Comparison of ENCODE assay signal across 33 mouse cellular contexts in the genomic region with DNA sequence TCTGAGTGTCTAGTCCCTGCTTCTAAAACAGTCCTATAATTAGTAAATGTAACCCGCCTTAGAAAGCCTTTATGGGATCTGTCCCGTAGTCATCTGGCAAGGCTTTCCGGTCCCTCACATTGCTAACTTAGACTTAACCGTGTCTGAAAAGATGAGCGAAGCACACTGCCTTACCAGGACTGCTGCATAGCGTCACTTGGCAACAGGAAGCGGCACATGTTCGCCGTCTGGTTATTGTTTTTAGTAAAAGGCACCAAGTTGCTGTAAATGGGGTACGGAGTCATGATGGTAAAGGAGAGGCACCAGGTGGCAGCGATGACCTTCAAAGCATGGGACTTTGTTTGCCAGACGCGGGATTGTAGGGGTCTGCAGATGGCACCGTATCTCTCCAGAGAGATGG. TPM values are rescaled to one million over a fixed set of nuclear protein-coding genes. Genes with fewer than 3 reads are reported as not detected.
DNase-seq lines count a peak whose midpoint lies in the region; ATAC-seq and TF ChIP-seq lines count a peak whose summit lies in the region.
"Had no signal": no experiment of that assay in that cellular context is flagged by ENCODE, and none has a peak within 500 bp of the region (broad histone marks: within the 10 kb centered on the region; RNA-seq: fewer than 3 reads in every experiment).

No protein-coding gene starts in this region.

- H3K27me3 ChIP-seq in intestine, embryonic 14.5 days (replicated peaks; ENCODE audit: control insufficient read depth, insufficient read depth, low read length): no peaks in the 10 kb centered on the region
- no peaks in the 10 kb centered on the region for H3K27me3 ChIP-seq in intestine, embryonic 16.5 days (replicated peaks; ENCODE audit: control insufficient read depth, insufficient read depth, low read length)
- H3K27me3 ChIP-seq: embryonic facial prominence, embryonic 12.5 days; forebrain, embryonic 15.5 days; hindbrain, embryonic 12.5 days; limb, embryonic 12.5 days; lung, embryonic 15.5 days; stomach, embryonic 15.5 days had no signal

- H3K27ac ChIP-seq in intestine, embryonic 14.5 days (ENCODE audit: low read depth): peak overlapping the region; percentile 17; the same call in 1 of the 2 replicates
- H3K27ac ChIP-seq in intestine, embryonic 16.5 days (ENCODE audit: low read length): no peak overlapping the region
- 0 out of 2 replicates have a peak overlapping the region, but pooled peaks have one; percentile 1 for H3K27ac ChIP-seq in layer of hippocampus, adult 2 months
- H3K27ac ChIP-seq: embryonic facial prominence, embryonic 12.5 days; forebrain, embryonic 15.5 days; hindbrain, embryonic 12.5 days; hindbrain, postnatal 0 days; limb, embryonic 12.5 days; lung, embryonic 15.5 days; stomach, embryonic 15.5 days had no signal

- H3K9me3 ChIP-seq in intestine, embryonic 14.5 days (ENCODE audit: control insufficient read depth, low read length): 0 out of 2 replicates have a peak, but pooled peaks cover 4% of the 10 kb centered on the region
- H3K9me3 ChIP-seq in intestine, embryonic 16.5 days (ENCODE audit: control insufficient read depth, low read length): no peaks in the 10 kb centered on the region
- H3K9me3 ChIP-seq: embryonic facial prominence, embryonic 12.5 days; forebrain, embryonic 15.5 days; hindbrain, embryonic 12.5 days; limb, embryonic 12.5 days; lung, embryonic 15.5 days; stomach, embryonic 15.5 days had no signal

- no peak for ATAC-seq in intestine, embryonic 14.5 days (replicated peaks; ENCODE audit: low FRiP score, low TSS enrichment, low read depth)
- no peak for ATAC-seq in intestine, embryonic 16.5 days
- ATAC-seq: CD4-positive, CD25-positive, alpha-beta regulatory T cell, adult 4 months; forebrain, embryonic 15.5 days; hindbrain, postnatal 0 days; intestine, postnatal 0 days; midbrain, embryonic 16.5 days had no signal

- no peak overlapping the region for H3K4me3 ChIP-seq in intestine, embryonic 14.5 days (ENCODE audit: low read depth, low read length)
- no peak overlapping the region for H3K4me3 ChIP-seq in intestine, embryonic 16.5 days (ENCODE audit: low read length)
- peak overlapping the region; percentile 38 for H3K4me3 ChIP-seq in layer of hippocampus, adult 2 months
- H3K4me3 ChIP-seq: embryonic facial prominence, embryonic 12.5 days; forebrain, embryonic 15.5 days; hindbrain, embryonic 12.5 days; limb, embryonic 12.5 days; lung, embryonic 15.5 days; stomach, embryonic 15.5 days had no signal

- no peak overlapping the region for H3K9ac ChIP-seq in intestine, embryonic 14.5 days (ENCODE audit: low read length)
- H3K9ac ChIP-seq in intestine, embryonic 16.5 days (ENCODE audit: low read depth, low read length): no peak overlapping the region
- H3K9ac ChIP-seq: embryonic facial prominence, embryonic 12.5 days; forebrain, embryonic 15.5 days; hindbrain, embryonic 12.5 days; limb, embryonic 12.5 days; lung, embryonic 15.5 days; stomach, embryonic 15.5 days had no signal

- no peak for TF ChIP-seq CTCF in layer of hippocampus, adult 2 months (conservative IDR thresholded peaks at IDR 0.05)

- WGBS in intestine, embryonic 14.5 days: 50% methylated on average over 14 of the region's 14 CpGs
- 59% methylated on average over 14 of the region's 14 CpGs for WGBS in intestine, embryonic 16.5 days

- peaks cover 4% of the 10 kb centered on the region; the same call in 1 of the 2 replicates for H3K4me1 ChIP-seq in intestine, embryonic 14.5 days (replicated peaks; ENCODE audit: control insufficient read depth, insufficient read depth, low read length)
- no peaks in the 10 kb centered on the region for H3K4me1 ChIP-seq in intestine, embryonic 16.5 days (ENCODE audit: control insufficient read depth, insufficient read depth, low read length)
- H3K4me1 ChIP-seq: stomach, embryonic 15.5 days had no signal

- no peaks in the 10 kb centered on the region for H3K36me3 ChIP-seq in intestine, embryonic 14.5 days (ENCODE audit: control insufficient read depth, insufficient read depth, low read length)
- H3K36me3 ChIP-seq in intestine, embryonic 16.5 days (ENCODE audit: control insufficient read depth, insufficient read depth, low read length): no peaks in the 10 kb centered on the region
- H3K36me3 ChIP-seq: embryonic facial prominence, embryonic 12.5 days; forebrain, embryonic 15.5 days; hindbrain, embryonic 12.5 days; limb, embryonic 12.5 days; stomach, embryonic 15.5 days had no signal

- no peak overlapping the region for H3K4me2 ChIP-seq in intestine, embryonic 14.5 days (ENCODE audit: low read length)
- no peak overlapping the region for H3K4me2 ChIP-seq in intestine, embryonic 16.5 days (ENCODE audit: low read depth, low read length)
- H3K4me2 ChIP-seq: embryonic facial prominence, embryonic 12.5 days; forebrain, embryonic 15.5 days; heart, embryonic 11.5 days; hindbrain, embryonic 12.5 days; limb, embryonic 12.5 days; lung, embryonic 15.5 days; midbrain, embryonic 11.5 days; stomach, embryonic 15.5 days had no signal

- DNase-seq in intestine, embryonic 14.5 days (ENCODE audit: low spot score): no peak
- DNase-seq in brain, adult 2 months (ENCODE audit: low read depth, low spot score): peak; percentile 13
- DNase-seq in layer of hippocampus, adult 2 months (ENCODE audit: low spot score in 2 of 2): peak; percentile 30 to 42
- peak; percentile 16 to 22 for DNase-seq in layer of hippocampus, postnatal 25 days (ENCODE audit: extremely low spot score in 1 of 2, low spot score in 1 of 2)
- DNase-seq in cerebellum, postnatal 14 days: no peak
- DNase-seq in spleen, postnatal 36 days (ENCODE audit: low spot score in 2 of 2): no peak
- DNase-seq: adrenal gland, postnatal 14 days; cerebellum, adult 8-10 months; cerebellum, postnatal 36 days; embryo, embryonic 11 days; gastrocnemius, postnatal 14 days; heart, postnatal 36 days; kidney, adult 9 months; kidney, postnatal 10 days; lung, postnatal 36 days; thymus, postnatal 14 days had no signal

RNA-seq across cellular contexts. Expression of a gene that starts 4.8 kb away (rescaled TPM):
- polyA plus RNA-seq in intestine, embryonic 14.5 days (2014; fragmentation: Nextera tagmentation; extraction: Ambion mirVana): 13.2 and 27.2 TPM in 2 replicates
- polyA plus RNA-seq in intestine, embryonic 16.5 days (2015; fragmentation: Nextera tagmentation; extraction: Ambion mirVana): 45.8 and 46.4 TPM in 2 replicates
- total RNA-seq in layer of hippocampus, adult 2 months (2021): not detected
- not detected for total RNA-seq in layer of hippocampus, postnatal 25 days (2021)
- total RNA-seq: gastrocnemius, postnatal 14 days; granulocyte monocyte progenitor cell, adult 5-6 weeks; heart, postnatal 36 days; megakaryocyte, adult 5-6 weeks; neutrophil, adult 5-6 weeks had no signal
- polyA plus RNA-seq: CD4-positive, CD25-positive, alpha-beta regulatory T cell, adult 4 months; limb, embryonic 12.5 days; liver, adult 2 months had no signal

Comparison
In these comparisons a context has a peak if more than half of its experiments do, and no peak if none do; other contexts are left out.
1. DNase-seq: peak in brain, adult 2 months (single experiment), layer of hippocampus, adult 2 months (2 of 2) and layer of hippocampus, postnatal 25 days (2 of 2); none in intestine, embryonic 14.5 days (single experiment), cerebellum, postnatal 14 days (0 of 2) and spleen, postnatal 36 days (0 of 2).